Mouse (Mus musculus) hindbrain, embryonic 16.5 days (tissue): ENCODE results near the gene Pmp22. TPM values are rescaled to one million over a fixed set of nuclear protein-coding genes. Genes with fewer than 3 reads are reported as not detected.

Experiments
- ATAC-seq: fragments of 200-750 bp; cut with Nextera tagmentation; 2 replicates; pipeline ENCODE4 v1.8.0; 2017; ENCODE audit warnings: moderate TSS enrichment, moderate library complexity
- H3K27ac ChIP-seq: fragments of 300-500 bp; sonication (generic); 2 replicates; pipeline ENCODE4 v1.5.1; 2014; ENCODE audit warnings: low read depth, mild to moderate bottlenecking, control low read depth, low read length, moderate library complexity
- H3K27me3 ChIP-seq: fragments of 300-500 bp; sonication (generic); replicated peaks from 2 replicates; pipeline ENCODE4 v1.6.1; 2014; ENCODE audit warnings: low read length; ENCODE audit not compliant: control insufficient read depth, insufficient read depth
- H3K36me3 ChIP-seq: fragments of 300-500 bp; sonication (generic); 2 replicates; pipeline ENCODE4 v1.6.1; 2014; ENCODE audit warnings: mild to moderate bottlenecking, low read length, moderate library complexity, mixed read lengths; ENCODE audit not compliant: control insufficient read depth, insufficient read depth
- H3K4me1 ChIP-seq: fragments of 300-500 bp; sonication (generic); 2 replicates; pipeline ENCODE4 v1.6.1; 2014; ENCODE audit warnings: low read depth, low read length; ENCODE audit not compliant: control insufficient read depth, insufficient read depth
- H3K4me2 ChIP-seq: fragments of 300-500 bp; sonication (generic); 2 replicates; pipeline ENCODE4 v1.6.1; 2014; ENCODE audit warnings: mild to moderate bottlenecking, low read length, control low read depth, moderate library complexity
- H3K4me3 ChIP-seq: fragments of 300-500 bp; sonication (generic); 2 replicates; pipeline ENCODE4 v1.5.1; 2014; ENCODE audit warnings: mild to moderate bottlenecking, low read length, control low read depth, moderate library complexity
- H3K9ac ChIP-seq: fragments of 300-500 bp; sonication (generic); 2 replicates; pipeline ENCODE4 v1.6.1; 2014; ENCODE audit warnings: low read depth, mild to moderate bottlenecking, control low read depth, low read length, moderate library complexity
- H3K9me3 ChIP-seq: fragments of 300-500 bp; sonication (generic); 2 replicates; pipeline ENCODE4 v1.6.1; 2014; ENCODE audit warnings: mild to moderate bottlenecking, low read length, moderate library complexity; ENCODE audit not compliant: control insufficient read depth
- WGBS: fragments of 180-500 bp; shearing (Covaris S2); extraction: QIAGEN DNeasy Blood & Tissue Kit; methylation state at CpG from one replicate; pipeline ENCODE4 v1.1.7; 2014; 5-methylcytosine and 5-hydroxymethylcytosine counted together
- polyA plus RNA-seq: library from polyadenylated mRNA; unstranded; fragments of >200 nt; fragmentation: Nextera tagmentation; extraction: Ambion mirVana; gene quantifications from 2 replicates; pipeline ENCODE4 v1.2.1, GENCODE M21; 2015

Gene Pmp22
- polyA plus RNA-seq, 1 experiment from 2014 or later, result 44.2 TPM

DNA sequence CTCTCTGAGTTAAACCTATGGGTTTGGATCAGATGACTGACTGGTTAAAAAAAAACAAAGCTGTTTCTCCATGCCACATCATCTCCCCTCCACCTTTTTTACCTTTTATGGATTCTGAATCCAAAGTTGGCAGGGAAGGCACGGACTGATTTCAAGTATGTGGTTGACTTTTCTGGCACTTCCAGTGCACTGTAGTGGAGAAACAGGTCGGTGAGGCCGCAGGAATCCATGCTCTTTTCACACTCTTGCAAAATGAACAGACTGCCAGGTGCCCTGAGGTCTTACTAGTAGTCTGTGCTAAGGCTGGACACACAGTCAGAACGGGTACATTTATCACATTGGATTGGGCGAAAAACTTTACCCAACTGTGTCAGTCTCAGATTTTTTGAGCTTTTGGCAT, 13.5 kb downstream of the Pmp22 start:
- no peak overlapping the region for H3K4me3 ChIP-seq
- no peaks in the 10 kb centered on the region for H3K9me3 ChIP-seq
- no peak for ATAC-seq
- H3K4me2 ChIP-seq, result no peak overlapping the region
- H3K36me3 ChIP-seq, result no peaks in the 10 kb centered on the region; the same call in 1 of the 2 replicates
- H3K27ac ChIP-seq, result no peak overlapping the region
- no peak overlapping the region for H3K9ac ChIP-seq
- 91% methylated on average over 5 of the region's 5 CpGs for WGBS
- no peaks in the 10 kb centered on the region for H3K4me1 ChIP-seq
- no peaks in the 10 kb centered on the region for H3K27me3 ChIP-seq

DNA sequence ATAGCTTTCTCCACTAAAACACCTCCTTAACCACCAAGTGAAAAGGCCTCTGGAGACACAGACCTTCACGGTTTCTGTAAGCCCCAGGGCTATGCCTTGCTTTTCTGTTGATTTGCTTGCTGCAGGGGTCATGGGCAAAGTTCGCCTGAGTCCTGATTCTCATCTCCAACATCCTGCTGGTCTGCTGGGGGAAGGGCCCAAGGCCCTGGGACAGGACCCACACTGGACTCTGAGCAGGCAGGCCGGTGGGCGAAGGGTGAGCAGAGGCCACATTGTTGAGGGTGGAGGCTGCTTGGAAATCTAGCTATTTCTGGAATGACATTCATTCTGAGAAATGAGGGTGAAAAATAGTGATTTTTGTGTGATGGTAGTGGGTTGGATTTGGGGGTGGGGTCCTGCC, 14.0 kb downstream of the Pmp22 start:
- Histone ChIP-seq H3K4me2 (no peak overlapping the region), H3K4me1 (no peaks in the 10 kb centered on the region), H3K9ac (no peak overlapping the region), H3K36me3 (no peaks in the 10 kb centered on the region; the same call in 1 of the 2 replicates), H3K27ac (no peak overlapping the region), H3K27me3 (no peaks in the 10 kb centered on the region), H3K4me3 (no peak overlapping the region), H3K9me3 (no peaks in the 10 kb centered on the region)
- ATAC-seq, result no peak
- WGBS, result 81% methylated on average over 4 of the region's 4 CpGs

GRCm38 (mm10) chr11:63143486-63143885, 14.7 kb downstream of the Pmp22 start:
- ATAC-seq, result no peak
- Histone ChIP-seq H3K4me1 (no peaks in the 10 kb centered on the region), H3K4me2 (no peak overlapping the region), H3K9me3 (no peaks in the 10 kb centered on the region), H3K27ac (no peak overlapping the region), H3K4me3 (no peak overlapping the region), H3K36me3 (no peaks in the 10 kb centered on the region; the same call in 1 of the 2 replicates), H3K27me3 (no peaks in the 10 kb centered on the region), H3K9ac (no peak overlapping the region)
- 86% methylated on average over 8 of the region's 8 CpGs for WGBS

DNA sequence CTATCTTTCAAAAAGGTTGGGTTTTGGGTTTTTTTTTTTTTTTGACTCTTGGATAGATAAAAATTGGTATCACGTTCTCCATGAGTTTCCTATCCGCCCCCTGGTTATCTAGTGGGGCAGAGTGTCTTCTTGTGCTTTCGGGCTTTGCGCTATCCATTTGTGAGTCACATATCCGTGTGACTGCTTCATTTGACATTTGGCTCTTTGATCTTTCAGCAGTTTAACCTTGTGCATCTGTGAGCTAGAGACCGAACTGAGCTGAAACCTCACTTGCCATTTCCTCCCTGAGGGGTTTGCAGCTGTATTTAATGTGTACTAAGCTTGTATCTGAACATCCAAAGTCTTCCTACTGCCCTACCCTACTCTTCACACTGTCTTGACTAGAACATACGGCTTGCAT, 17.8 kb downstream of the Pmp22 start:
- H3K27me3 ChIP-seq, result no peaks in the 10 kb centered on the region
- no peak overlapping the region for H3K9ac ChIP-seq
- H3K4me3 ChIP-seq, result no peak overlapping the region
- no peak overlapping the region for H3K27ac ChIP-seq
- WGBS, result 79% methylated on average over 7 of the region's 7 CpGs
- no peaks in the 10 kb centered on the region for H3K9me3 ChIP-seq
- no peak overlapping the region for H3K4me2 ChIP-seq
- H3K36me3 ChIP-seq, result no peaks in the 10 kb centered on the region
- H3K4me1 ChIP-seq, result no peaks in the 10 kb centered on the region
- no peak for ATAC-seq

DNA sequence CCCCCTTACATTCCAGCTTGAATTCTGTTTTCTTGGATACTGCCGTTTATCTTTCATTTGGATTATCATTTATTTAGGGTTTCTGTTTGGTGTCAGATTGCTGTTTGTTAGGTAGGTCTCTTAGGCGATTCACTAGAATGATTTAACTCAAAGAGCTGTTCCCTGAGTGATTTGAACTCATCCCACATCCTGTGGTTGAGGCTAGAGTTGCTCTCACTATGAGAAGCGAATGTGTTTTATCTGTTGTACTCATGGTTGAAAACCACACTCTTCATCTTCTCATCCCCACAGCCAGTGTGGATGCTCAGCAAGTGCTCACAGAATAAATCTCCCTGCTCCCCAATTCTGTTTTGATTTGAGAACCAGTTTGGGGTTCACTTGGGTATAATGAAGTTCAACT, 19.5 kb downstream of the Pmp22 start:
- Histone ChIP-seq H3K9ac (no peak overlapping the region), H3K36me3 (no peaks in the 10 kb centered on the region), H3K9me3 (no peaks in the 10 kb centered on the region), H3K27me3 (no peaks in the 10 kb centered on the region), H3K27ac (no peak overlapping the region), H3K4me2 (no peak overlapping the region), H3K4me3 (no peak overlapping the region), H3K4me1 (no peaks in the 10 kb centered on the region)
- 71% methylated on average over 3 of the region's 3 CpGs for WGBS
- no peak for ATAC-seq

DNA sequence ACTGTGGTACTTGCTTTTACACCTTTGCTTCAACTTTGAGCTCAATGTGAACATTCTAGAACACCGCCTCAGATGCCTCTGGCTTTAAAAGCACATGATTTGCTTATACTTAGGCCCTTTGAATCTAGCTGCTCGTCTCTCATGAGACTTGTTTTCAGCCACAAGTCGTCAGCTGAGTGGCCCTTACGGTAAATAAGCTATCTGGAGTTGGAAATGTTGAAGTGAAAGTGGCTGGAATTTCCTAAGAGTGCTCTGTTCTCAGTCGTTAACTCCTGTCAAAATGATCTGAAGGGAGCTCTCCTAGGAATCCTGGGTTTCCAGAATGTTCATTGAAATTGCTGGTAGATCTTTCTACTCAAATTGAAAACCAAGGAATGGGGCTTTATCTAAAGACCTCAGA, 23.1 kb downstream of the Pmp22 start:
- no peak overlapping the region for H3K9ac ChIP-seq
- no peak overlapping the region for H3K27ac ChIP-seq
- no peaks in the 10 kb centered on the region for H3K9me3 ChIP-seq
- H3K4me1 ChIP-seq, result no peaks in the 10 kb centered on the region
- no peak overlapping the region for H3K4me2 ChIP-seq
- no peaks in the 10 kb centered on the region for H3K36me3 ChIP-seq
- ATAC-seq, result no peak
- WGBS, result 86% methylated on average over 5 of the region's 5 CpGs
- no peak overlapping the region for H3K4me3 ChIP-seq
- no peaks in the 10 kb centered on the region for H3K27me3 ChIP-seq

GRCm38 (mm10) chr11:63157117-63157516, 28.3 kb downstream of the Pmp22 start:
- H3K9ac ChIP-seq, result no peak overlapping the region
- WGBS, result 84% methylated on average over 4 of the region's 4 CpGs
- H3K4me1 ChIP-seq, result no peaks in the 10 kb centered on the region
- H3K36me3 ChIP-seq, result no peaks in the 10 kb centered on the region; the same call in 1 of the 2 replicates
- H3K4me3 ChIP-seq, result no peak overlapping the region
- H3K27ac ChIP-seq, result no peak overlapping the region
- no peaks in the 10 kb centered on the region for H3K9me3 ChIP-seq
- ATAC-seq, result no peak
- H3K27me3 ChIP-seq, result no peaks in the 10 kb centered on the region
- no peak overlapping the region for H3K4me2 ChIP-seq

GRCm38 (mm10) chr11:63160926-63161325, 32.1 kb downstream of the Pmp22 start:
- Histone ChIP-seq H3K4me1 (no peaks in the 10 kb centered on the region), H3K4me2 (no peak overlapping the region), H3K9ac (no peak overlapping the region), H3K9me3 (no peaks in the 10 kb centered on the region), H3K27me3 (no peaks in the 10 kb centered on the region), H3K27ac (no peak overlapping the region), H3K36me3 (no peaks in the 10 kb centered on the region; the same call in 1 of the 2 replicates), H3K4me3 (no peak overlapping the region)
- ATAC-seq, result no peak

DNA sequence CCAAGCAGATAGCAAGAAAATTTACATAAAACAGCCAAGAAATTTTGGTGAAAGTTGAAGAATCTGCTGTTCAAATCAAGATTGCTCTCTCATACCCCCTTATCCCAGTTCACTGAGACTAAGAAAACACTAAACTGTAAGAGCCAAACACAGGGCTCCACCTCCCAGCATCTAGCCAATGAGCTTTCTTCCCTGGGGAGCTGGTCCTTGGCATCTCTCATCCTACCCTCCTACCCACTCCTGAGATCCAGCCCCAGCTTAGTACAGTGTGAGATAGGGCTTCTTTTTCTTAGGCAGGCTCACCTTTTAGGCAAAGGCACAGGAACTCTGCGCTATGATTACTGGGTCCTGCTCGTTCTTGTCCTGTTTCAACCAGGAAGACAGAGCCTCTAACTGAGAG, 34.0 kb downstream of the Pmp22 start:
- Histone ChIP-seq H3K4me1 (no peaks in the 10 kb centered on the region), H3K9ac (no peak overlapping the region), H3K36me3 (no peaks in the 10 kb centered on the region; the same call in 1 of the 2 replicates), H3K27me3 (no peaks in the 10 kb centered on the region), H3K4me3 (no peak overlapping the region), H3K4me2 (no peak overlapping the region), H3K9me3 (no peaks in the 10 kb centered on the region), H3K27ac (no peak overlapping the region)
- ATAC-seq, result no peak
- 94% methylated on average over 2 of the region's 2 CpGs for WGBS

DNA sequence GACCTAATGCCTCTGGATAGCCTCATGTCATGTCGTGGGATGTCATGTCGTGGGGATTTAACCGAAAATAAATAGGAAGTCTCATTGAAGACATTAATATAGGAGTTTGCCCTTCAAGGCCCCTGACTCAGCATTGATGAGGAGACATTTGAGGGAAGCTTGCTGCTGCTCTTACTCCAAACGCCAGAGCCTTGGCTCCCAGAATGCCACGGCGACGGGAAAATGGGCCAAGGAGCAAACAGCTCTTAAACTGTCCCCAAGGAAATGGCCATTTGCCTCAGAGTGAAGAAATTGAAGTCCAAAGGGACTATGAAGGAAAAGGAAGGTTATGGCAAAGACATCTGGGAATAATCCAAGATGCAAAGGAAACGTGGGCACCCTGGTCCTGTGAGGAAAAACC, 34.8 kb downstream of the Pmp22 start:
- Histone ChIP-seq H3K9me3 (no peaks in the 10 kb centered on the region), H3K9ac (no peak overlapping the region), H3K4me2 (no peak overlapping the region), H3K27ac (no peak overlapping the region), H3K27me3 (no peaks in the 10 kb centered on the region), H3K36me3 (no peaks in the 10 kb centered on the region; the same call in 1 of the 2 replicates), H3K4me1 (no peaks in the 10 kb centered on the region), H3K4me3 (no peak overlapping the region)
- no peak for ATAC-seq
- WGBS, result 86% methylated on average over 8 of the region's 8 CpGs
